Mouse (Mus musculus): ENCODE results near the gene Cdkl1. TPM values are rescaled to one million over a fixed set of nuclear protein-coding genes. Genes with fewer than 3 reads are reported as not detected.

Cdkl1 gene
- polyA plus RNA-seq, 1 experiment from 2014 or later: 1.6 TPM

DNA sequence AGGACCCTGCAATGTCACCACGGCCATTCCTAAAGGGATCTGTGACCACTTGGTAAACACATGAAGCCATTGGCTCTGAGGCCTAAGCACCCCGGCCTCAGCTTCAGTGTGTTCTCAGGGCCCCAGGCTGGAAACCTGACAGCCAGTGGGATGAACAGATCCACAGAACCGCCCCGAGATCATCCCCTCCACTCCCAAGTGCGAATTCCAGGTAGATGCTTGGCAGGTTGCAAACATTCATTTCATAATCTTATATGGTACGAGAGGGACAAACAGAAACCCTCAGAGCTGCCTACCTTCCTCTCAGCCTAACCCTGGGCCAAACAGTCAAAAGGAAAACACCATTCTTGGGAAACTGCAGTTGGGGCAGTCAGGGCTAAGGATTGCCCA, 13.7 kb downstream of the Cdkl1 start:
- Histone ChIP-seq H3K4me1 (peaks cover 11% of the 10 kb centered on the region), H3K27ac (replicated peaks) (no peak overlapping the region), H3K27me3 (replicated peaks; ENCODE audit: low read depth, poor library complexity, severe bottlenecking) (no peaks in the 10 kb centered on the region), H3K9me3 (no peaks in the 10 kb centered on the region), H3K4me3 (no peak overlapping the region), H3K36me3 (replicated peaks) (no peaks in the 10 kb centered on the region)
- DNase-seq (ENCODE audit: low spot score): no peak
- WGBS: 88% methylated on average over 6 of the region's 6 CpGs

DNA sequence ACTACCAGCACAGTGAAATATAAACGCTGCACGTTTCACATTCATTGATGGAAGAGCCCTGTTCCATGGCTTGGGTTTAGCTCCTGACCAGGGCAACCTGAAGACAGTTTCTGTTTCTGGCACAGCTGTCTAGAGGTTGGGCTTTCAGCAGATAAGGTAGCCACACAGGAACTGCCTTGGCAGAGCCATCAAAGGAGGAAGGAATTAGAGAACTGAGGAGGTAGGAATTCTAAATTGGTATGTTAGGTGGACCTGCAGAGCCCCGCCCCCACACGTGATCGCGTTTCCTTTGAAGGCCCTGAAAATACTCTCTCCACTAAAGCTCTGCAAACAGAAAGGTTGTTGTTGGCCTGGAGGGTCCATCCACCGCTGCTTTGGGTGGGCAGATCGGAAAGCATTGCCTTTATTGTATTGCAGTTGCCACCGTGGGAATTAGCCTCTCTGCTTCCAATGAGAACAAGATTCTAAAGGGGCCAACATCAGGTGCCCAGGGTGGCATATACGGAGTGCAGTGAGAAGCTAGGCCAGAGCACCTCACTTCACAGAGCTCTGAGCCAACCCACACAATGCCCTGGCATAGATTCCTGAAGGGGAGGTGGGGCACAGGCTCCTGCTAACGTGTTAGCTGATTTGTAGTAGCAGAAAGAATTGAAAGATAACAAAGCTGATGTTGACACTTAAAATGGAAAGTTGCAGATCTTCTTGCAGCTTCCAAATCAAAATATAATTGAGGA, 14.3 kb downstream of the Cdkl1 start:
- WGBS: 69% methylated on average over 11 of the region's 11 CpGs
- Histone ChIP-seq H3K27me3 (replicated peaks; ENCODE audit: low read depth, poor library complexity, severe bottlenecking) (no peaks in the 10 kb centered on the region), H3K9me3 (no peaks in the 10 kb centered on the region), H3K4me3 (no peak overlapping the region), H3K27ac (replicated peaks) (no peak overlapping the region), H3K36me3 (replicated peaks) (no peaks in the 10 kb centered on the region), H3K4me1 (peaks cover 11% of the 10 kb centered on the region)
- DNase-seq (ENCODE audit: low spot score): no peak

DNA sequence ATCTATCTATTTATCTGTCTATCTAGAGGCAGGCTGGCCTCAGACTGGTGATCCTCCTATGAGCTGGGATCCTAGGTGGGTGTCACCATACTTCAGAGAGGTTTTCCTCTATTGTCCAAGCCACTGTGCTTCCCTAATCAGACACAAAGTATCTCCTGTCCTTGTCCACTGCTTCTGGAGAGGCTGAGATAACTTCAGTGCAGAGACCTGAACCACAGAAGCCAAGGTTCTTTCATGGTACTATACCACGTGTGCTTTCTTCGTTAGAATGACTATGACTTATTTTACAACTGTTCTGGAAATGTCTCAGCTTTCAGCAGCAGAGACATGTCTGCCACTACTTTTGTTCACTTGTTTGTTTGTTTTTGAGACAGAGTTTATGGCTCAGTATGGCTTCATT, 22.2 kb downstream of the Cdkl1 start:
- Histone ChIP-seq H3K27ac (replicated peaks) (no peak overlapping the region), H3K4me1 (peaks cover 13% of the 10 kb centered on the region)
- 84% methylated on average over 2 of the region's 2 CpGs for WGBS

GRCm38 (mm10) chr12:69767476-69768258, 23.4 kb downstream of the Cdkl1 start:
- peaks cover 13% of the 10 kb centered on the region for H3K4me1 ChIP-seq
- H3K4me3 ChIP-seq: no peak overlapping the region
- 55% methylated on average over 9 of the region's 9 CpGs for WGBS
- 0 out of 2 replicates have a peak overlapping the region, but pooled peaks have one; percentile 19 for H3K27ac ChIP-seq (replicated peaks)
- H3K9me3 ChIP-seq: no peaks in the 10 kb centered on the region
- DNase-seq (ENCODE audit: low spot score): no peak
- no peaks in the 10 kb centered on the region for H3K36me3 ChIP-seq (replicated peaks)
- no peaks in the 10 kb centered on the region for H3K27me3 ChIP-seq (replicated peaks; ENCODE audit: low read depth, poor library complexity, severe bottlenecking)

More for the DNA sequence above, 22.2 kb downstream of the Cdkl1 start:
- H3K27me3 ChIP-seq (replicated peaks; ENCODE audit: low read depth, poor library complexity, severe bottlenecking): no peaks in the 10 kb centered on the region
- H3K36me3 ChIP-seq (replicated peaks): no peaks in the 10 kb centered on the region
- no peaks in the 10 kb centered on the region for H3K9me3 ChIP-seq
- no peak overlapping the region for H3K4me3 ChIP-seq
- DNase-seq (ENCODE audit: low spot score): no peak

GRCm38 (mm10) chr12:69766185-69766904, 24.7 kb downstream of the Cdkl1 start:
- Histone ChIP-seq H3K27me3 (replicated peaks; ENCODE audit: low read depth, poor library complexity, severe bottlenecking) (no peaks in the 10 kb centered on the region), H3K4me3 (no peak overlapping the region), H3K36me3 (replicated peaks) (no peaks in the 10 kb centered on the region), H3K9me3 (no peaks in the 10 kb centered on the region), H3K27ac (replicated peaks) (no peak overlapping the region), H3K4me1 (peaks cover 16% of the 10 kb centered on the region)
- 83% methylated on average over 10 of the region's 10 CpGs for WGBS
- no peak for DNase-seq (ENCODE audit: low spot score)

GRCm38 (mm10) chr12:69765543-69765942, 25.5 kb downstream of the Cdkl1 start:
- Histone ChIP-seq H3K4me1 (peaks cover 19% of the 10 kb centered on the region), H3K9me3 (no peaks in the 10 kb centered on the region), H3K27ac (replicated peaks) (no peak overlapping the region), H3K4me3 (no peak overlapping the region), H3K36me3 (replicated peaks) (no peaks in the 10 kb centered on the region), H3K27me3 (replicated peaks; ENCODE audit: low read depth, poor library complexity, severe bottlenecking) (no peaks in the 10 kb centered on the region)
- WGBS: 88% methylated on average over 9 of the region's 9 CpGs
- DNase-seq (ENCODE audit: low spot score): no peak

- Histone ChIP-seq H3K27ac (replicated peaks) (no peak overlapping the region), H3K4me3 (no peak overlapping the region)
- 58% methylated on average over 2 of the region's 2 CpGs for WGBS
Observed at GRCm38 (mm10) chr12:69761603-69762002, 29.5 kb downstream of the Cdkl1 start.

GRCm38 (mm10) chr12:69760743-69761406, 30.2 kb downstream of the Cdkl1 start:
- H3K27ac ChIP-seq (replicated peaks): no peak overlapping the region
- DNase-seq (ENCODE audit: low spot score): no peak
- H3K36me3 ChIP-seq (replicated peaks): no peaks in the 10 kb centered on the region
- H3K9me3 ChIP-seq: no peaks in the 10 kb centered on the region
- WGBS: 89% methylated on average over 20 of the region's 20 CpGs
- H3K4me3 ChIP-seq: no peak overlapping the region
- no peaks in the 10 kb centered on the region for H3K27me3 ChIP-seq (replicated peaks; ENCODE audit: low read depth, poor library complexity, severe bottlenecking)
- H3K4me1 ChIP-seq: peaks cover 32% of the 10 kb centered on the region

More at GRCm38 (mm10) chr12:69761603-69762002, 29.5 kb downstream of the Cdkl1 start:
- Histone ChIP-seq H3K4me1 (peaks cover 32% of the 10 kb centered on the region), H3K9me3 (no peaks in the 10 kb centered on the region), H3K27me3 (replicated peaks; ENCODE audit: low read depth, poor library complexity, severe bottlenecking) (no peaks in the 10 kb centered on the region), H3K36me3 (replicated peaks) (no peaks in the 10 kb centered on the region)
- DNase-seq (ENCODE audit: low spot score): no peak

DNA sequence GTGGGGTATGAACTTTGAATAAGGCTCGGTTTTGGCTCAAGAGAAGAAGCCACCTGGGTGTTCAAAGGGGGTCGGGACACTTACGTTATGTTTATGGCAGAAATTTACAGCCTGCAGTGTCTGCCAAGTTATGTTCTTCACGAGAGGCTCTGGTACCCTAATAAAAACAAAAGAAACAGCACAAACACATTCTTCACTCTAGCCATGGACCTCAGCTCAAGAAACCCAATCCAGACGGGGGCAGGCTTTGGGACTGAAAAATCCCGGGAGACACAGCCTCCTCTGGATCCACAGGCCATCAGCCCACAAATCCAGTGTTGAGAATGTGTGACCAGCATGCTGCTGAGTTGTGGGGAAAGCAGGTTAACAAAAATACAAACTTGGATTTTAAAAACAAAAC, 31.1 kb downstream of the Cdkl1 start:
- Histone ChIP-seq H3K36me3 (replicated peaks) (no peaks in the 10 kb centered on the region), H3K4me1 (peaks cover 28% of the 10 kb centered on the region), H3K9me3 (no peaks in the 10 kb centered on the region), H3K4me3 (no peak overlapping the region), H3K27me3 (replicated peaks; ENCODE audit: low read depth, poor library complexity, severe bottlenecking) (no peaks in the 10 kb centered on the region), H3K27ac (replicated peaks) (0 out of 2 replicates have a peak overlapping the region, but pooled peaks have one; percentile 26)
- WGBS: 72% methylated on average over 6 of the region's 6 CpGs
- no peak for DNase-seq (ENCODE audit: low spot score)

DNA sequence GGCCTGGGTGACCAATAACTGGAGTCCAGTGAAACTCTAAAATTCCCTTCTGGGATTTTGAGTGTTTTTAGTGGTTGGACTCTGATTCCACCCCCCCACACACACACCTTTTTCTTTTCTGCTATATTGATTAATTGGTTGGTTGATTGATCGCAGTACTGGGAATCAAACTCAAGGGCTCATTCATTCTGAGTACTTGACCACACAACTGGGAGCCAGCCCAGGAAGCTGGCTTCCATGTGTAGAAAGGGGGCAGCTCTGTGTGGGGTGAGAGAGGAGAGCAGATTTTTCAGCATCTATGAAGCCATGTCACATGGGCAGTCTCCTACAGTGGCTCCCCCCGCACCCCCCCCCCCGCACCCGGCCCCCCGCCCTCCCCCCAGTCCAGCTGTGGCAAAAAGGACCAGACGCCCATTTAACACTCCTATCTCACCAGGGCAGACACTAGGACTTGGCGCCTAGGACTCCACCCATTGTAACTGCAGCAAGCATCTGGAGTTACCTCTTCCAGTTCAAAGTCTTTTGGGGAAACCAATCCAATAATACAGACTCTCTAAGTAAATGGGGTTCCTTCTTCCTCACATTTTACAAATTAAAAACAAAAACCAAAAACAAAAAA, 31.7 kb downstream of the Cdkl1 start:
- H3K36me3 ChIP-seq (replicated peaks): no peaks in the 10 kb centered on the region
- DNase-seq (ENCODE audit: low spot score): no peak
- no peaks in the 10 kb centered on the region for H3K9me3 ChIP-seq
- 58% methylated on average over 7 of the region's 7 CpGs for WGBS
- H3K4me1 ChIP-seq: peaks cover 28% of the 10 kb centered on the region
- H3K27ac ChIP-seq (replicated peaks): peak overlapping the region; percentile 80
- H3K4me3 ChIP-seq: 0 out of 2 replicates have a peak overlapping the region, but pooled peaks have one; percentile 48
- no peaks in the 10 kb centered on the region for H3K27me3 ChIP-seq (replicated peaks; ENCODE audit: low read depth, poor library complexity, severe bottlenecking)

DNA sequence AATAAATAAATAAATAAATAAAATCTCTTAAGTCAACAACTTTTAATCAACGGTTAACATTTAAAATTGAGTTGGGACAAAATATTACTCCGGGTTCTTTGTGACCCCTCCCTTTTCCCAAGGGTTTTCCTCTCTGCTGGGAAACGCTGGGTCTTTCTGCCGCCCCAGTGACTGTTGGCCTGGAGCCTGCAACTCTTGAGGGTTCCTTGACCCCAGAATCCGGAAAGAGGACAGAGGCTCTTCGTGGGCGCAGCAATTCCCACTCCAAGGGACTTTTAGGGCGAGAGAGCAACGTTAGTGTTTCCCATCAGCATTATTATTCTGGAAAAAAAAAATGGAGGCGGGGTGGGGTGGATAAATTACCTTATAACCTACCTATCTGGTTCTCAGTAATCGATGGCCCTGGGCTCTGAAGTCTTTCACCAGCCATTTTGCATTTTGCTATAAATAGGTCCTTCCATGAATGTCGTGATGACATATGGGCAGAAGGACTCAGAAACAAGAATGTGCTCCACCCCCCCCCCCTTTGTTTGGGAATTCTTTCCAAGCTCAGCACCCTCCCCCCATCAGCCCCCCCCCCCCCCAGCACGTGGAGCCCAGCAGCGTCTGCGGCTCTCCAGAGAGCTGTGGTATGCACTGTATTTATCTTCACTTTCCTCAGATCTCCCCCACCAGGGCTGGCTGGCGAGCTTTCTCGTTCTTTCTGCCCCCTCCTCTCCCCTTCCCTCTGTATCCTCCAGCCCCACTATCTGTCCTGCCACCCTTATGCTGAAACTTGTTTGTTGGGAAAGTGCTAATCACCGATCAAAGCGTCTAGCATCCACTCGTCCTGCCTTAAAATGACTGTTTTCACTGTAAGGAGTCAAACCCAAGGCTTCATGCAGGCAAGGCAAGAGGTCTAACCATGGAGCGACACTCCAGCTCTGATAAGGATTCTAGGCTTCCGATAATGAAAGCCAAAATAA, 32.6 kb downstream of the Cdkl1 start:
- no peaks in the 10 kb centered on the region for H3K36me3 ChIP-seq (replicated peaks)
- peak overlapping the region; percentile 48 for H3K4me3 ChIP-seq
- WGBS: 9% methylated on average over 22 of the region's 22 CpGs
- peak overlapping the region; percentile 80 for H3K27ac ChIP-seq (replicated peaks)
- no peaks in the 10 kb centered on the region for H3K9me3 ChIP-seq
- peak; percentile 62 for DNase-seq (ENCODE audit: low spot score)
- peaks cover 35% of the 10 kb centered on the region for H3K4me1 ChIP-seq
- H3K27me3 ChIP-seq (replicated peaks; ENCODE audit: low read depth, poor library complexity, severe bottlenecking): no peaks in the 10 kb centered on the region
